Mouse (Mus musculus) brain, embryonic 18.5 days (tissue): Measurements from ENCODE around the gene Cdc25a.

Source experiments
- DNase-seq: peaks from one replicate; pipeline ENCODE4 v3.0.0-alpha.2; 2012; ENCODE audit warnings: low read depth, low spot score

Cdc25a gene

GRCm38 (mm10) chr9:109892651-109893250, 17.4 kb downstream of the Cdc25a start:
- DNase-seq: peak; percentile 39

GRCm38 (mm10) chr9:109894413-109895090, 19.2 kb downstream of the Cdc25a start:
- DNase-seq: peak; percentile 74

GRCm38 (mm10) chr9:109895593-109895992, 20.2 kb downstream of the Cdc25a start:
- no peak for DNase-seq

- DNase-seq: no peak
These were observed 21.1 kb downstream of the Cdc25a start for GRCm38 (mm10) chr9:109896253-109897150.

GRCm38 (mm10) chr9:109898027-109898426, 22.6 kb downstream of the Cdc25a start:
- no peak for DNase-seq

GRCm38 (mm10) chr9:109899361-109899760, 24.0 kb downstream of the Cdc25a start:
- no peak for DNase-seq

- DNase-seq: no peak
These were observed 24.4 kb downstream of the Cdc25a start for GRCm38 (mm10) chr9:109899774-109900173.

- DNase-seq: no peak
These were observed 25.2 kb downstream of the Cdc25a start for GRCm38 (mm10) chr9:109900604-109901003.

- no peak for DNase-seq
These were observed 26.9 kb downstream of the Cdc25a start for GRCm38 (mm10) chr9:109902246-109902645.

GRCm38 (mm10) chr9:109902740-109903139, 27.4 kb downstream of the Cdc25a start:
- DNase-seq: no peak

- no peak for DNase-seq
These were observed 31.9 kb downstream of the Cdc25a start for GRCm38 (mm10) chr9:109907300-109907699.

GRCm38 (mm10) chr9:109907774-109908465, 32.5 kb downstream of the Cdc25a start:
- DNase-seq: no peak

- no peak for DNase-seq
These were observed 33.7 kb downstream of the Cdc25a start for GRCm38 (mm10) chr9:109909102-109909501.

GRCm38 (mm10) chr9:109909926-109910325, 34.5 kb downstream of the Cdc25a start:
- no peak for DNase-seq

GRCm38 (mm10) chr9:109911779-109912178, 36.4 kb downstream of the Cdc25a start:
- DNase-seq: no peak

GRCm38 (mm10) chr9:109914269-109914926, 39.0 kb downstream of the Cdc25a start:
- no peak for DNase-seq

GRCm38 (mm10) chr9:109917931-109918330, 42.6 kb downstream of the Cdc25a start:
- DNase-seq: no peak

- DNase-seq: no peak
These were observed 53.8 kb downstream of the Cdc25a start for GRCm38 (mm10) chr9:109929131-109929530.

GRCm38 (mm10) chr9:109930063-109930462, 54.7 kb downstream of the Cdc25a start:
- DNase-seq: no peak

- no peak for DNase-seq
These were observed 55.4 kb downstream of the Cdc25a start for GRCm38 (mm10) chr9:109930752-109931151.
